Mouse (Mus musculus) embryonic fibroblast, embryonic 13.5 days (primary cell): ENCODE measurements around the gene Rhoj. TPM values are rescaled to one million over a fixed set of nuclear protein-coding genes. Genes with fewer than 3 reads are reported as not detected.

Source experiments
- H3K27ac ChIP-seq: 2 replicates; pipeline ENCODE4 v1.5.1; 2012; ENCODE audit warnings: low read length, control low read depth, inconsistent platforms; ENCODE audit not compliant: insufficient read depth
- H3K4me1 ChIP-seq: 2 replicates; pipeline ENCODE4 v1.6.1; 2011; ENCODE audit warnings: low read length; ENCODE audit not compliant: control insufficient read depth, insufficient read depth
- H3K4me3 ChIP-seq: 2 replicates; pipeline ENCODE4 v1.5.1; 2011; ENCODE audit warnings: mild to moderate bottlenecking, control low read depth, low read length; ENCODE audit not compliant: insufficient read depth
- CTCF ChIP-seq: IDR thresholded peaks from 2 replicates; pipeline ENCODE4 v1.5.1; 2011; ENCODE audit warnings: mild to moderate bottlenecking, control low read depth, low read length, moderate library complexity, borderline replicate concordance; ENCODE audit not compliant: insufficient read depth
- POLR2A ChIP-seq: IDR thresholded peaks from 2 replicates; pipeline ENCODE4 v1.6.1; 2011; ENCODE audit warnings: low read depth, mild to moderate bottlenecking, control low read depth, low read length, moderate library complexity
- polyA plus RNA-seq: library from polyadenylated mRNA; stranded (reverse); fragments of >200 nt; gene quantifications from 2 replicates; pipeline ENCODE4 v1.2.4, GENCODE M21; 2011; ENCODE audit warnings: low read depth; ENCODE audit not compliant: missing spikeins, insufficient read length

Gene Rhoj
- polyA plus RNA-seq, result 72.7 and 81.9 TPM in 2 replicates

GRCm38 (mm10) chr12:75307961-75308951, at the start of gene Rhoj:
TSS of gene Rhoj (plus strand) at chr12:75308322.
- H3K27ac ChIP-seq, result peak within 1 kb of the TSS; percentile 89
- H3K4me1 ChIP-seq, result peaks cover 6% of the 10 kb centered on the region; the same call in 1 of the 2 replicates
- peak within 1 kb of the TSS; percentile 97 for H3K4me3 ChIP-seq
- TF ChIP-seq POLR2A, result peak; percentile 60
- no peak for TF ChIP-seq CTCF

GRCm38 (mm10) chr12:75271726-75272125, 36.4 kb upstream of the Rhoj start:
- no peak overlapping the region for H3K4me3 ChIP-seq
- no peak for TF ChIP-seq POLR2A
- no peak for TF ChIP-seq CTCF
- H3K4me1 ChIP-seq, result no peaks in the 10 kb centered on the region
- no peak overlapping the region for H3K27ac ChIP-seq

DNA sequence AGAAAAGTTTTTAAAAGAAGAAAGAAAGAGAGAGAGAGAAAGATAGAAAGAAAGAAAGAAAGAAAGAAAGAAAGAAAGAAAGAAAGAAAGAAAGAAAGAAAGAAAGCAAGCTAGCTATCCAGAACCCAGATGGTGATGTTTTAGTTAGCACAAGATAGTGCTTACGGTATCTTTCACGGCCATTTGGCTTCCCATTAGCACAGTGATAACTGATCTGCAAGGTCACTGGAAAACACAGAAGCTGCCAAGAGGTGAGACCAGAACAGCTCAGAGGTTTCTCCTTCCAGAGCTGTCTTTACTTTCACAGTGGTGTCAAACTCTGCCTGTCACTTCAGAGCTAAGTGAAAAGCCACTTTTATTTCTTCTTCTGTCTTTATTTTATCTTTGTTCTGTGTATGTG, 32.4 kb upstream of the Rhoj start:
- Histone ChIP-seq H3K4me1 (no peaks in the 10 kb centered on the region), H3K4me3 (no peak overlapping the region), H3K27ac (no peak overlapping the region)
- TF ChIP-seq CTCF, result no peak
- no peak for TF ChIP-seq POLR2A

DNA sequence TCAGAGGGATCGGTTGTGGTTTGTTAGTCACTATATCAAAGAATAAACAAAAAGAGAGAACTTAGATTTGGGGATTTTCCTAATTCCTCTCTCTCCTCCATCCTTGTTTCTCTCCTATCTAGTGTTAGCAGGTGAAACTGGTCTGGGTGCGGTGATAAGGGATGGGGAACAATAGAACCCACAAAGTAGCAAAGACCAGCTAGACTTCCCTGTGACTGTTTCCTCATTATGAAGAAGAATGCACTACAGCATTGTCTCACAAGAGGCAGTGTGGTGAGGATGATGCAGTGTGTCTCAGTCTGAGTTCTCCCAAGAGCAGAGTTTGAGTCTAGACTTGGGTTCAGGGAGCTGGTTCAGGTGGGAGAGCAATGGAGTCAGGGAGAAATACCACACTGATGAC, 30.7 kb upstream of the Rhoj start:
- H3K4me3 ChIP-seq, result no peak overlapping the region
- H3K4me1 ChIP-seq, result no peaks in the 10 kb centered on the region
- no peak overlapping the region for H3K27ac ChIP-seq
- TF ChIP-seq CTCF (no peak), POLR2A (no peak)

GRCm38 (mm10) chr12:75280502-75280901, 27.6 kb upstream of the Rhoj start:
- no peak overlapping the region for H3K4me3 ChIP-seq
- no peak overlapping the region for H3K27ac ChIP-seq
- TF ChIP-seq CTCF (no peak), POLR2A (no peak)
- H3K4me1 ChIP-seq, result peaks cover 11% of the 10 kb centered on the region

- Histone ChIP-seq H3K4me3 (no peak overlapping the region), H3K27ac (no peak overlapping the region), H3K4me1 (peaks cover 11% of the 10 kb centered on the region)
- TF ChIP-seq POLR2A (no peak), CTCF (no peak)
Observed at GRCm38 (mm10) chr12:75283226-75283625, 24.9 kb upstream of the Rhoj start.

DNA sequence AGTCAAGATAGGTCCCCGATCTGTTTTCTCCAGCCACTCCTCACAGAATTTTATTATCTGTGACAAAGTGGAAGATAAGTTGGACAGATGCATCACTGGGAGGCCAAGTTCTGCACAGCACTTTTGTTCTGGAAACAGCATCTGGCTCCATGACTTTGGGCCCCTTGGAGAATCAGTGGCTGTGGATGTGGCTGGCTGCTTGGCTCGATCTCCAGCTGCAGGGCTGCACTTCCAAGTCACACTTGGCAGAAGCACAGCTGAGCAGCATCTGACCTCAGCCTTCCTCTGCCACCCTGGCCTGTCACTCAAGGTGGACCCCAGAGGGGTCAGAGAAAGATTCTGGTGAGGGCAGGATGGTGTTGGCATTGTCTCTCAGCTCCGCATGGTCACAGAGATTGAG, 22.0 kb upstream of the Rhoj start:
- Histone ChIP-seq H3K27ac (no peak overlapping the region), H3K4me1 (peaks cover 17% of the 10 kb centered on the region), H3K4me3 (no peak overlapping the region)
- TF ChIP-seq CTCF, result no peak
- TF ChIP-seq POLR2A, result no peak

GRCm38 (mm10) chr12:75290524-75290923, 17.6 kb upstream of the Rhoj start:
- no peak for TF ChIP-seq POLR2A
- Histone ChIP-seq H3K4me3 (no peak overlapping the region), H3K4me1 (peaks cover 5% of the 10 kb centered on the region), H3K27ac (peak overlapping the region; percentile 89)

GRCm38 (mm10) chr12:75291556-75291955, 16.6 kb upstream of the Rhoj start:
- Histone ChIP-seq H3K4me3 (no peak overlapping the region), H3K4me1 (peaks cover 5% of the 10 kb centered on the region), H3K27ac (no peak overlapping the region)
- TF ChIP-seq CTCF (no peak), POLR2A (no peak)

DNA sequence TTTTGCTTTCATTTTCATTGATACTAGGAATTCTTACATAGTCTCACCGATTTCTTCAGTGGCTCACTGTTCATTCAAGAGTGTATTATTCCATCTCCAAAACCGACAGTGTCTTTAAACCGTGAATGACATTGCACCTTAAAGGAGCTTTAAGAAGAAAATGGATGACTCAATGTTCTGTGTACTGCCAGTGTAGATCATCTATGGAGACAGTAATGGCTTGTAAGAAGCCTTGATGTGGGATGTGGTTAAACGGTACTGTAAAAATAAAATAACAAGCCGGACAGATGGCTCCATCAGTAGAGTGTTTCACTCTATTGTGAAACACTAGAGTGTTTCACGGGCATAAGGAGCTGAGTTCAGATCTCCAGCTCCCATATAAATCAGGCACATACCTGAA, 15.2 kb upstream of the Rhoj start:
- Histone ChIP-seq H3K4me1 (peaks cover 5% of the 10 kb centered on the region), H3K27ac (no peak overlapping the region), H3K4me3 (no peak overlapping the region)
- no peak for TF ChIP-seq CTCF
- no peak for TF ChIP-seq POLR2A
